Mouse (Mus musculus) midbrain, embryonic 10.5 days (tissue): Measurements from ENCODE around the gene Gstp2. TPM values are rescaled to one million over a fixed set of nuclear protein-coding genes. Genes with fewer than 3 reads are reported as not detected.
"Not testable (repeated sequence)": the region's sequence is repeated elsewhere in the genome, so short reads cannot be mapped to it uniquely, and the experiment has no call there.

Source experiments
- DNase-seq: peaks from one replicate; pipeline ENCODE4 v3.0.0-alpha.2; 2017; ENCODE audit warnings: low spot score
- H3K27ac ChIP-seq: fragments of 300-500 bp; sonication (generic); replicated peaks from 2 replicates; pipeline ENCODE4 v1.5.1; 2016; ENCODE audit warnings: mild to moderate bottlenecking
- H3K27me3 ChIP-seq: fragments of 300-500 bp; sonication (generic); 2 replicates; pipeline ENCODE4 v1.6.1; 2016; ENCODE audit warnings: low read depth, mild to moderate bottlenecking; ENCODE audit not compliant: poor library complexity, severe bottlenecking
- H3K36me3 ChIP-seq: fragments of 300-500 bp; sonication (generic); 2 replicates; pipeline ENCODE4 v1.6.1; 2016; ENCODE audit warnings: mild to moderate bottlenecking, moderate library complexity
- H3K4me1 ChIP-seq: fragments of 300-500 bp; sonication (generic); 2 replicates; pipeline ENCODE4 v1.6.1; 2016
- H3K4me3 ChIP-seq: fragments of 300-500 bp; sonication (generic); 2 replicates; pipeline ENCODE4 v1.5.1; 2016; ENCODE audit warnings: mild to moderate bottlenecking, moderate library complexity
- H3K9me3 ChIP-seq: fragments of 300-500 bp; sonication (generic); replicated peaks from 2 replicates; pipeline ENCODE4 v1.6.1; 2016; ENCODE audit warnings: mild to moderate bottlenecking
- WGBS: fragments of 180-500 bp; shearing (Covaris S2); methylation state at CpG from one replicate; pipeline ENCODE4 v1.1.7; 2016; 5-methylcytosine and 5-hydroxymethylcytosine counted together
- polyA plus RNA-seq: library from polyadenylated mRNA; unstranded; fragments of >200 nt; fragmentation: Nextera tagmentation; extraction: Ambion mirVana; gene quantifications from 2 replicates; pipeline ENCODE4 v1.2.1, GENCODE M21; 2016

Gene Gstp2
- polyA plus RNA-seq, 1 experiment from 2014 or later, result 1.0 TPM

- H3K9me3 ChIP-seq, result no peaks in the 10 kb centered on the region
- H3K4me3 ChIP-seq, result no peak overlapping the region
- H3K27me3 ChIP-seq, result peaks cover 7% of the 10 kb centered on the region; the same call in 1 of the 2 replicates
- DNase-seq, result no peak
- no peak overlapping the region for H3K27ac ChIP-seq
- H3K4me1 ChIP-seq, result peaks cover 9% of the 10 kb centered on the region; the same call in 1 of the 2 replicates
- no peaks in the 10 kb centered on the region for H3K36me3 ChIP-seq
- 75% methylated on average over 7 of the region's 7 CpGs for WGBS
Observed at GRCm38 (mm10) chr19:4083316-4083715, 37.5 kb upstream of the Gstp2 start.

DNA sequence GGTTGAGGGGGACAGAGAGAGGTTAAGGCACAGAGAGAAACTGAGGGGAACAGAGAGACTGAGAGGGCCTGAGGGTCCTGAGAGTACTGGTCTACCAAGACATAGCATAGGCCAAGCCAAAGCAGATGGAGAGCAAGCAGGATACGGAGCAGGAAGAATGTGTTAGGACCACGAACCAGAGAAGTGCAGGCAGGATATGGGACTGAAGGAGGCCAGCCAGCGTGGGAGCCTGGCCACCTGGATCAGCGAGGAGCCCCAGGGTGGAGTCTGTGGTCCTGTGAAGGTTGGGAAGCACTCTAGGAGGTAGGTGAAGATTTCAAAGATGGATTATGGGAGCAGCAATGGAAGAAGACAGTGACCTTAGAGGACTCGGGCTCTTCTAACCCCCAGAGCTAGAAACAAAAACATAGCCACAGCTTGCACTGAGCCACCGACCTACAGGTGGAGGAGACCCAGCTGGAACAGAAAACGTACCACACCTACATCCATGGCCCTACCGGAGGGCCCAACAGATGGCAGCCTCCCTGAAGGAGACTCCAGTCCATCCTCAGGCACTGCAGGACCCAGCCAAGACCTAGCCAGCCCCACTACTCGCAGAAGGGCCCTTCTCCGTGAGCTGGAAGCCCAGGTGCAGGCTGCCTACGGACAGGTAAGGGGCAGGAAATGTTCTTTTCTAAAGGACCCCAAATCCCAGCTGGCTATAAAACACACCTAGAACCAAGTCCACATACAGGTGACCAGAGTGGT lies 36.6 kb upstream of the Gstp2 start:
- no peaks in the 10 kb centered on the region for H3K9me3 ChIP-seq
- no peak for DNase-seq
- peaks cover 9% of the 10 kb centered on the region; the same call in 1 of the 2 replicates for H3K4me1 ChIP-seq
- WGBS, result 90% methylated on average over 11 of the region's 11 CpGs
- no peak overlapping the region for H3K4me3 ChIP-seq
- no peaks in the 10 kb centered on the region for H3K36me3 ChIP-seq
- no peak overlapping the region for H3K27ac ChIP-seq
- H3K27me3 ChIP-seq, result peaks cover 7% of the 10 kb centered on the region; the same call in 1 of the 2 replicates

- WGBS, result 80% methylated on average over 3 of the region's 3 CpGs
- peaks cover 9% of the 10 kb centered on the region; the same call in 1 of the 2 replicates for H3K4me1 ChIP-seq
- no peak within 1 kb of the TSS for H3K4me3 ChIP-seq
- H3K27ac ChIP-seq, result no peak within 1 kb of the TSS
- H3K27me3 ChIP-seq, result peaks cover 7% of the 10 kb centered on the region; the same call in 1 of the 2 replicates
- H3K36me3 ChIP-seq, result no peaks in the 10 kb centered on the region
- H3K9me3 ChIP-seq, result 0 out of 2 replicates have a peak, but pooled peaks cover 2% of the 10 kb centered on the region
- DNase-seq, result no peak
Observed at GRCm38 (mm10) chr19:4081394-4081793, 35.6 kb upstream of the Gstp2 start, which contains the start of gene Cabp2. Gene Cabp2 (plus strand): TSS chr19:4081578.

- WGBS, result 70% methylated on average over 8 of the region's 8 CpGs
- Histone ChIP-seq H3K4me3 (no peak overlapping the region), H3K27ac (no peak overlapping the region), H3K9me3 (0 out of 2 replicates have a peak, but pooled peaks cover 3% of the 10 kb centered on the region), H3K27me3 (peaks cover 7% of the 10 kb centered on the region; the same call in 1 of the 2 replicates), H3K36me3 (no peaks in the 10 kb centered on the region), H3K4me1 (peaks cover 9% of the 10 kb centered on the region; the same call in 1 of the 2 replicates)
- no peak for DNase-seq
Observed at GRCm38 (mm10) chr19:4080511-4081009, 34.7 kb upstream of the Gstp2 start.

GRCm38 (mm10) chr19:4079594-4079993 lies 33.8 kb upstream of the Gstp2 start:
- Histone ChIP-seq H3K4me1 (peaks cover 9% of the 10 kb centered on the region; the same call in 1 of the 2 replicates), H3K27ac (no peak overlapping the region), H3K27me3 (peaks cover 7% of the 10 kb centered on the region; the same call in 1 of the 2 replicates), H3K36me3 (no peaks in the 10 kb centered on the region), H3K9me3 (0 out of 2 replicates have a peak, but pooled peaks cover 3% of the 10 kb centered on the region), H3K4me3 (no peak overlapping the region)
- DNase-seq, result no peak
- WGBS, result 84% methylated on average over 1 of the region's 1 CpGs

GRCm38 (mm10) chr19:4075531-4075930 lies 29.7 kb upstream of the Gstp2 start:
- no peak for DNase-seq
- Histone ChIP-seq H3K27me3 (no peaks in the 10 kb centered on the region), H3K36me3 (no peaks in the 10 kb centered on the region), H3K4me3 (no peak overlapping the region), H3K9me3 (0 out of 2 replicates have a peak, but pooled peaks cover 3% of the 10 kb centered on the region), H3K27ac (no peak overlapping the region), H3K4me1 (no peaks in the 10 kb centered on the region)
- WGBS, result 81% methylated on average over 1 of the region's 1 CpGs

DNA sequence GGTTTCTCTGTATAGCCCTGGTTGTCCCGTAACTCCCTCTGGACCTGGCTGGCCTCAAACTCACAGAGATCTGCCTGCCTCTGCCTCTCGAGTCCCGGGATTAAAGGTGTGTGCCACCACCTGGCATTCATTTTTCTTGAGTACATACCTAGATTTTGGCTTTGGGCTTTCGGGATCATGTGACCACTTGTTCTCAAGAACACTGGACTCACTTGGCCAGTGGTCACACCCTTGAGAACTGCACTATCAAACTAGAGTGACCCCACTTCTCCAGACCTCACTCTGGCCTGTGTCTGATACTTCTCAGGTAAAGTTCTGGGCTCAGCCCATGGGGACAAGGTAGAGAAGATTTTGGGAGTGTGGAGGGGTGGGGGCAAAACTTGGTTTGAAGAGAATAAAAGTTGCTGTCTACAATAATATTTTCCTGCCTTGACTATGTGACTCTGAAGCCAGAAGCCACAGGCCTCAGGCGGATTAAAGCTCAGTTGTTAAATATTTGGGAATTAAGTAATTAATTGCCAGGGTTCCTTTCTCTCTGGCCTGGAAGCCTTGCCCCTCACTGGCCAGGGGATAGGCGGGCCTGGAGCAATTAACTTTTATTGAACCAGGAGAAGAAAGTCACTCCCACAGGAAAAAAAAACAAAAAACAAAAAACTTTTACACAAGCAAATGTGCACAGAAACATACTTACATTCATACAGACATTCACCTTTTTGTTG lies 27.0 kb upstream of the Gstp2 start:
- no peak overlapping the region for H3K4me3 ChIP-seq
- H3K27ac ChIP-seq, result no peak overlapping the region
- H3K36me3 ChIP-seq, result no peaks in the 10 kb centered on the region
- 84% methylated on average over 6 of the region's 6 CpGs for WGBS
- H3K27me3 ChIP-seq, result no peaks in the 10 kb centered on the region
- H3K4me1 ChIP-seq, result no peaks in the 10 kb centered on the region; the same call in 1 of the 2 replicates
- no peak for DNase-seq
- 0 out of 2 replicates have a peak, but pooled peaks cover 3% of the 10 kb centered on the region for H3K9me3 ChIP-seq

- Histone ChIP-seq H3K4me1 (no peaks in the 10 kb centered on the region; the same call in 1 of the 2 replicates), H3K9me3 (0 out of 2 replicates have a peak, but pooled peaks cover 1% of the 10 kb centered on the region), H3K36me3 (no peaks in the 10 kb centered on the region), H3K4me3 (no peak overlapping the region), H3K27me3 (no peaks in the 10 kb centered on the region), H3K27ac (no peak overlapping the region)
- DNase-seq, result no peak
- WGBS, result 89% methylated on average over 6 of the region's 6 CpGs
Observed at GRCm38 (mm10) chr19:4071406-4071805, 25.6 kb upstream of the Gstp2 start.

DNA sequence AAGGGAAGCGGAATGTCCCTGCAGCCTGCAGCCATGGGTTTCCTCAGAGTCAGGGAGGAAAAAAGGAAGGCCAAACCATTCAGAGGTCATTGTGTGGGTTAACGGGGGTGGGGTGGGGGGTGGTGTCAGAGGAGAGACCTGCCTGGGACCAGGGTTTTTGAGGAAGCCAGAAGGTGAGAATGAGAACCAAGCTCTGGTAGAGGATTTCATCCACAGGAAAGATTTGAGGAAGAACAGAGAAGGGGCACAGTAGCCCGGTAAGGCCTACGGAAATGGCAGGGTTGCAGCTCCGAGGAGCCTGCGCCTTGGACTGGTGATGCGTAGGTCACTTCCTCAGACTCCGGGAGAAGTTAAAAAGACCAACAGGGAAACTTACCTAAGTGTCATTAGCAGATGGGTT lies 24.9 kb upstream of the Gstp2 start:
- no peaks in the 10 kb centered on the region; the same call in 1 of the 2 replicates for H3K4me1 ChIP-seq
- 81% methylated on average over 8 of the region's 8 CpGs for whole genome bisulfite sequencing
- H3K27me3 ChIP-seq, result no peaks in the 10 kb centered on the region
- H3K36me3 ChIP-seq, result no peaks in the 10 kb centered on the region
- no peak overlapping the region for H3K4me3 ChIP-seq
- no peaks in the 10 kb centered on the region for H3K9me3 ChIP-seq
- DNase-seq, result no peak
- no peak overlapping the region for H3K27ac ChIP-seq

DNA sequence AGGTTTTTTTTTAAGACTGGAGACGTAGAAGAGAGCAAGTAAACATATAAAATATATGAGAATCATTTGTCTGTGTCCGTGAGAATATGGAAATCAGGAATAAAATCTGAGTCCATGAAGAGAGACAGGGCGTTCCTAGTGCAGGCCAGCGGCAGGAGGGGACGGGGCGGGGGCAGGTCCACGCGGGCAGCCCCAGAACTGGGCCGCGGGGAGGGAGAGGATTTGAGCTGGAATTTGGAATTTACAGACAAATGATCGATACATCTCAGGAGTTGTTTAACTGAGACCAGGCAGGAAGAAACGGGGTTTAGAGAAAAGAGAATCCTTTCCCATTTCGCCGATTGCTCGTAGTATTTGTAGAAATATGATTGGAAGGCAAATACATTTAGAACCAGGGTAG lies 24.5 kb upstream of the Gstp2 start:
- Histone ChIP-seq H3K4me1 (no peaks in the 10 kb centered on the region; the same call in 1 of the 2 replicates), H3K36me3 (no peaks in the 10 kb centered on the region), H3K27me3 (no peaks in the 10 kb centered on the region), H3K4me3 (no peak overlapping the region), H3K9me3 (no peaks in the 10 kb centered on the region), H3K27ac (no peak overlapping the region)
- 77% methylated on average over 15 of the region's 15 CpGs for WGBS
- no peak for DNase-seq

DNA sequence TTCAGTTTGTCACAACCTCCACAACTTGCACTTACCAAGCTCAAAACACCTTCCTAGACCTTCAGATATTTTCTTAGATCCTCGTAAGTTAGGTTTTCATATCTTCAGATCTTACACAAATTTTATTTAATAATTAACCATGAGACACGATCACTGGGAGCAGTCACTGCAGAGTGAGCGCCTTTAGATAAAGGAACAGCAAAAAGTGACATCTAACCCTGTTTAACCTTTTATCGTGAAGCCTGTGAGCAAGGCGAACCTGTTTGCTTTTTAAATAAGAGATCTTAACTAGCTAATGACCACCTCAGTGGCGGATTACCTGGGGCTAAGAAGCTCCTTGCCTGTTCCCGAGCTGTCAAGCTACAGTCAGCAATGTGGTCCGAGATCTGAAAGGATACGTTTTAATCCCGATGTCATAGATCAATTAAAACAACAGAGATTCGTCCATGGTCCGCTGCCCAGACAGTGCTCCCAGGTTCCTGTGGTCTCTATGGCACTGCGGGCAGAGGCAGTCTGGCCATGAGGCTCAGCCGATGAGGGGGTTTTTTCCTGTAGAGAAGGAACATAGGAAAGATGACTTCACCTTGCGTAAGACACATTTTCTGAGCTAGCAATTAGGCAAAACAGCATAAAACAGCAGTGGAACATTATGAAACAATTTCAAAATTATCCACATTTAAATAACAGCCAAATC lies 23.0 kb upstream of the Gstp2 start:
- no peaks in the 10 kb centered on the region for H3K36me3 ChIP-seq
- WGBS, result 64% methylated on average over 15 of the region's 15 CpGs
- H3K4me1 ChIP-seq, result no peaks in the 10 kb centered on the region; the same call in 1 of the 2 replicates
- H3K27me3 ChIP-seq, result no peaks in the 10 kb centered on the region
- H3K4me3 ChIP-seq, result no peak overlapping the region
- no peak for DNase-seq
- H3K9me3 ChIP-seq, result no peaks in the 10 kb centered on the region
- no peak overlapping the region for H3K27ac ChIP-seq

- not testable (repeated sequence) for H3K36me3 ChIP-seq, H3K4me3 ChIP-seq, H3K27me3 ChIP-seq, H3K9me3 ChIP-seq, DNase-seq, H3K4me1 ChIP-seq, H3K27ac ChIP-seq
- WGBS, result 96% methylated on average over 2 of the region's 2 CpGs
Observed at GRCm38 (mm10) chr19:4068242-4068641, 22.4 kb upstream of the Gstp2 start.
